Mouse (Mus musculus): ENCODE results near the gene E2f8.

DNA sequence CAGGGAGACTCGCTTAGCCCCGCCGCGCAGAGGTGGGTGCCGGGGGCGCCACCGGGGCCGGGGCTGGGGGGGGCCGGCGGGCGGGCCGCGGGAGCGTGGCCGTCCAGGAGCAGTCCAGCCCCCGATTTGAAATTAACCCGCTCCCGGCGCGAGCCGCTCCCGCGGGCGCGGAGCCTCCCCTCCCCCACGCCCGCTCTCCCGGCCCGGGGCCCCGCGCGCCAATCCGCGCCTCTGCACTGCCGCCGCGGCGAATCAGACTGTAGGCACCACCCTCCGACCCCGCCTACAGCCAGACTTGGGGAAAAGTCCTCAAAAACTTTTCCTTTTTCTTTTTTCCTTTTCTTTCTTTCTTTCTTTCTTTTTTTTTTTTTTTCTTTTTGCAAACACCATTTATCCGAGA is at the start of gene E2f8:
- TF ChIP-seq HCFC1 (IDR thresholded peaks at IDR 0.05; ENCODE audit: borderline replicate concordance, insufficient read depth, low read length) (no peak), CHD2 (IDR thresholded peaks at IDR 0.05; ENCODE audit: low read depth, low read length) (no peak)
